Mouse (Mus musculus): Measurements from ENCODE around the gene Adat1. TPM values are rescaled to one million over a fixed set of nuclear protein-coding genes. Genes with fewer than 3 reads are reported as not detected.

Gene Adat1
- 1.5 TPM for polyA plus RNA-seq (2015; fragmentation: Illumina TruSeq; extraction: RNeasy Lipid Tissue Mini Kit (QIAGEN cat#74804); ENCODE audit: insufficient read depth, low read depth, low replicate concordance)

DNA sequence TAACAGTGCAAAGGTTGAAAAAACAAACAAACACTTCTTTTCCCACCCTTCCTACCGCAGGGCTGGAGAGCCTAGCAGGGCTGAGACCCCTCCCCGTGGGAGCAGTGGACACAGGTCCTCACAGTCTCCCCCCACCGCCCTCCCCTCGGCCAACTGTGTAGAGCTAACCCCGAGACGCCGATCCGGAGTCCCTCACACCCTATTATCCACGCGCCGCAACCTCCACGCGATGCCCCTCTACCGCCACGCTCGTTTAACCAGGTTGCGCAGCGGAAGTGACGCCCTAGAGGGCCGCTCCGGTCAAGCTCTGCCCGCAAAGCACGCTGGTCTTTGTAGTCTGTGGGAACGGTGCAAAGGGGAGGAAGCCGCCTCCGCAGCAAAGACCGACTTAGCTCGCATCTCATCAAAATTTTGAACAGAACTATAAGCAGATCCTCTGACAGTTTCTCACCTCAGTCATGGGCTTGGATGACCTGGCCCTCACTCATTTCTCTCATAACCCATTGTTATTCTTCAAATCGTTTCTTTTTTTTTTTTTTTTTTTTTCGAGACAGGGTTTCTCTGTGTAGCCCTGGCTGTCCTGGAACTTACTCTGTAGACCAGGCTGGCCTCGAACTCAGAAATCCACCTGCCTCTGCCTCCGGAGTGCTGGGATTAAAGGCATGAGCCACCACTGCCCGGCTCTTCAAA, at the start of gene Adat1:
Adat1 (minus strand) TSS at position 290 of the 690 bp plus-strand sequence.

GRCm38 (mm10) chr8:112014936-112015335, 22.8 kb upstream of the Adat1 start, which contains the start of gene Gm6793:
Gm6793 (minus strand) TSS chr8:112015036.

DNA sequence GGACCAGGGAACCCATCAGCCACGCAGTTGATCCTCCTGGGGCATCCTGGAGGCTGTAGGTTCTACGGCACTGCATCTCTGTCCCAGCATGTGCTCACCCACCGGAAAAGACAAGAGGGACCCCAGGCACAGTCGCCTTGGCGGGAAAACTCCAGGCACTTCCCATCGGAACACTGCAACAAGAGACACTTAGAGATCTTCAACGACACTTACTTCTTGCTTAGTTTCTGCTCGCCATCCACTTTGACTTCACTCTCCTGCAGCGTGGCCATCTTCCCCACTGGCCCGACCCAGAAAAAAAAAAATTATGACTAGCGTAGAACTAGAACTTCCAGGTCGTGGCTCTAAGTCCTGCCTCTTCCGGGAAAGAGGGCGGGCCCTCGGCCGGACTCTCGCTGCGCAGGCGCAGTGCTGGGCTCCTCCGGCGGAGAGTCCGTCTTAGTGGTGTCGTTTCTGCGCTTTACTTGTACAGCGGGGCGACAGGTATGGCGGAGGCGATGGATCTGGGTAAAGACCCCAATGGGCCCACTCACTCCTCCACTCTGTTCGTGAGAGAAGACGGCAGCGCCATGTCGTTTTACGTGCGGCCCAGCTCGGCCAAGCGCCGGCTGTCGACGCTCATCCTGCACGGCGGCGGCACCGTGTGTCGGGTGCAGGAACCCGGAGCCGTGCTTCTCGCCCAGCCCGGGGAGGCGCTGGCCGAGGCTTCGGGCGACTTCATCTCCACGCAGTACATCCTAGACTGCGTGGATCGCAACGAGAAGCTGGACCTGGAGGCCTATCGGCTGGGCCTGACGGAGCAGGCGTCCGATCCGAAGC, 19.1 kb upstream of the Adat1 start, which contains the start of the genes Kars and Terf2ip:
Kars (minus strand) TSS at position 327 of the 819 bp plus-strand sequence.
Terf2ip (plus strand) TSS at position 402 of the 819 bp plus-strand sequence.

GRCm38 (mm10) chr8:111940171-111941100, 51.7 kb downstream of the Adat1 start, which contains the start of gene Gabarapl2:
Gabarapl2 (plus strand) TSS chr8:111940703.

DNA sequence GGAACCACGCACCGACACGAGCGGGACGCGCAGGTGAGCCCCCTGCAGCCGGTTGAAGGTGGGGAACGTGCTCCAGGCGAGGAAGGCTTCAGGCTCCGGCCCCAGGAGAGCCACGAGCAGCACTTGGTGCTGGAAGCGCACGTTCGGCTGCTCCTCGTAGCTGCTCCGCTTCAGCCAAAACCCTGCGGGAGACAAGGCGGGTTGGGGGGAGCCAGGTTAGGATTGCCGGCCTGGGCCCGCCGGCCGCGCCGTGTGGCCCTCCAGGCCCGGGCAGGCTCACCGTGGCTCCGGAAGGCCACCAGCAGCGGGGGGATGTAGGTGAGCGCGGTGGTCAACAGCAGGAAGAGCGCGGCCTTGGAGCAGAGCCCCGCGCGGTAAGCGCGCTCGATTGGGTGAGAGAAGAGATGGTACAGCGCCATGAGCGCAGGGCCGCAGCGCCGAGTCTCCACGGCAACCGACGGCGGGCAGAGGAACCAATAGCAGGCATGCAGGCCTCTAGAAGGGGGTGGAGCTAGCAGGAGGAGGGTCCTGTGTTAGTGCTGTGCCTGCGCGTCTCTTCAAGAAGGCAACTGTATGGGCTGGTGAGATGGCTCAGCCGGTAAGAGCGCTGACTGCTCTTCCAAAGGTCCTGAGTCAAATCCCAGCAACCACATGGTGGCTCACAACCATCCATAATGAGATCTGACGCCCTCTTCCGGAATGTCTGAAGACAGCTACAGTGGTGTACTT, 58.6 kb downstream of the Adat1 start, which contains the start of gene Tmem231:
Tmem231 (minus strand) TSS at position 534 of the 729 bp plus-strand sequence.

Other genes starting within 250 kb of the Adat1 start
- 8.4 TPM for gene Bcar1, start 248.5 kb downstream of the Adat1 start, polyA plus RNA-seq (2015; fragmentation: Illumina TruSeq; extraction: RNeasy Lipid Tissue Mini Kit (QIAGEN cat#74804); ENCODE audit: insufficient read depth, low read depth, low replicate concordance)
- 28.2 TPM for gene Cfdp1, start 138.0 kb downstream of the Adat1 start, polyA plus RNA-seq (2015; fragmentation: Illumina TruSeq; extraction: RNeasy Lipid Tissue Mini Kit (QIAGEN cat#74804); ENCODE audit: insufficient read depth, low read depth, low replicate concordance)
- gene Tmem170, start 115.6 kb downstream of the Adat1 start, polyA plus RNA-seq (2015; fragmentation: Illumina TruSeq; extraction: RNeasy Lipid Tissue Mini Kit (QIAGEN cat#74804); ENCODE audit: insufficient read depth, low read depth, low replicate concordance): 4.8 TPM
- gene Chst5, start 81.9 kb downstream of the Adat1 start, polyA plus RNA-seq (2015; fragmentation: Illumina TruSeq; extraction: RNeasy Lipid Tissue Mini Kit (QIAGEN cat#74804); ENCODE audit: insufficient read depth, low read depth, low replicate concordance): not detected
- gene Tmem231, start 58.4 kb downstream of the Adat1 start, polyA plus RNA-seq (2015; fragmentation: Illumina TruSeq; extraction: RNeasy Lipid Tissue Mini Kit (QIAGEN cat#74804); ENCODE audit: insufficient read depth, low read depth, low replicate concordance): 1.6 TPM
- gene Gabarapl2, start 51.6 kb downstream of the Adat1 start, polyA plus RNA-seq (2015; fragmentation: Illumina TruSeq; extraction: RNeasy Lipid Tissue Mini Kit (QIAGEN cat#74804); ENCODE audit: insufficient read depth, low read depth, low replicate concordance): 31.6 TPM
- gene Kars, start 19.0 kb upstream of the Adat1 start, polyA plus RNA-seq (2015; fragmentation: Illumina TruSeq; extraction: RNeasy Lipid Tissue Mini Kit (QIAGEN cat#74804); ENCODE audit: insufficient read depth, low read depth, low replicate concordance): 21.5 TPM
- 3.3 TPM for gene Terf2ip, start 19.1 kb upstream of the Adat1 start, polyA plus RNA-seq (2015; fragmentation: Illumina TruSeq; extraction: RNeasy Lipid Tissue Mini Kit (QIAGEN cat#74804); ENCODE audit: insufficient read depth, low read depth, low replicate concordance)
- not detected for gene Gm6793, start 22.7 kb upstream of the Adat1 start, polyA plus RNA-seq (2015; fragmentation: Illumina TruSeq; extraction: RNeasy Lipid Tissue Mini Kit (QIAGEN cat#74804); ENCODE audit: insufficient read depth, low read depth, low replicate concordance)